Mouse (Mus musculus): ENCODE results near the gene Sycp3. TPM values are rescaled to one million over a fixed set of nuclear protein-coding genes. Genes with fewer than 3 reads are reported as not detected.

Gene Sycp3
- 0.33 and 0.34 TPM in 2 replicates for polyA plus RNA-seq (2016; fragmentation: Nextera tagmentation; extraction: Ambion mirVana)

- ATAC-seq (ENCODE audit: insufficient number of reproducible peaks, insufficient read depth, low FRiP score, low TSS enrichment): 0 out of 2 replicates have a peak, but pooled peaks have one; percentile 41
- Histone ChIP-seq H3K4me2 (replicated peaks) (no peak within 1 kb of the TSS), H3K9ac (no peak within 1 kb of the TSS), H3K27ac (no peak within 1 kb of the TSS), H3K27me3 (no peaks in the 10 kb centered on the region), H3K4me1 (no peaks in the 10 kb centered on the region), H3K36me3 (no peaks in the 10 kb centered on the region), H3K4me3 (no peak within 1 kb of the TSS), H3K9me3 (no peaks in the 10 kb centered on the region)
- 85% methylated on average over 33 of the region's 33 CpGs for WGBS
These were observed at the start of gene Sycp3 for GRCm38 (mm10) chr10:88459502-88459992. Gene Sycp3 (plus strand): TSS chr10:88459569.

DNA sequence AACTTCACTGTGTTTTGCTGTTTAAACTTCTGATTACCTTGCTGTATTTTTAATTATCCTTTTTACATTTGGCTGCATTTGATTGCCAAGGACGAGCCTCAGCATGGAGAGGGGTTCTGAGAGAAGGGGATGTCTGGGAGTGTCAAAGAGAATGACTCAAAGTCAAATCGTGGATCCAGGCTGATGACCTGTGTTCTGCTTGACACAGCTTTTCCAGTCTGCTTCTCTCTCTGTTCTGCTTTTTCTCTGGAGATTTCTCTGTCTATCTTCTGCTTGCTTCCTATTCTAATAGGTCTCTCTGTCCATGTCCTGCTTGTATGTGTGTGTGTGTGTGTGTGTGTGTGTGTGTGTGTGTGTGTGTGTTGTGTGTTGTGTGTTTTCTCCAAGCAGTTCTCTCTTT, 49.6 kb upstream of the Sycp3 start:
- WGBS: 68% methylated on average over 2 of the region's 2 CpGs

GRCm38 (mm10) chr10:88412290-88412995, 46.9 kb upstream of the Sycp3 start:
- Histone ChIP-seq H3K4me3 (no peak overlapping the region), H3K9ac (no peak overlapping the region), H3K4me1 (no peaks in the 10 kb centered on the region), H3K27ac (no peak overlapping the region), H3K9me3 (no peaks in the 10 kb centered on the region), H3K4me2 (replicated peaks) (no peak overlapping the region), H3K27me3 (no peaks in the 10 kb centered on the region), H3K36me3 (no peaks in the 10 kb centered on the region; the same call in 1 of the 2 replicates)
- ATAC-seq (ENCODE audit: insufficient number of reproducible peaks, insufficient read depth, low FRiP score, low TSS enrichment): no peak
- 82% methylated on average over 17 of the region's 17 CpGs for WGBS

More for the DNA sequence above, 49.6 kb upstream of the Sycp3 start:
- H3K27me3 ChIP-seq: no peaks in the 10 kb centered on the region
- no peaks in the 10 kb centered on the region for H3K4me1 ChIP-seq
- H3K4me2 ChIP-seq (replicated peaks): no peak overlapping the region
- H3K36me3 ChIP-seq: no peaks in the 10 kb centered on the region
- no peak overlapping the region for H3K27ac ChIP-seq
- no peak overlapping the region for H3K9ac ChIP-seq
- no peak overlapping the region for H3K4me3 ChIP-seq
- no peak for ATAC-seq (ENCODE audit: insufficient number of reproducible peaks, insufficient read depth, low FRiP score, low TSS enrichment)
- no peaks in the 10 kb centered on the region for H3K9me3 ChIP-seq

DNA sequence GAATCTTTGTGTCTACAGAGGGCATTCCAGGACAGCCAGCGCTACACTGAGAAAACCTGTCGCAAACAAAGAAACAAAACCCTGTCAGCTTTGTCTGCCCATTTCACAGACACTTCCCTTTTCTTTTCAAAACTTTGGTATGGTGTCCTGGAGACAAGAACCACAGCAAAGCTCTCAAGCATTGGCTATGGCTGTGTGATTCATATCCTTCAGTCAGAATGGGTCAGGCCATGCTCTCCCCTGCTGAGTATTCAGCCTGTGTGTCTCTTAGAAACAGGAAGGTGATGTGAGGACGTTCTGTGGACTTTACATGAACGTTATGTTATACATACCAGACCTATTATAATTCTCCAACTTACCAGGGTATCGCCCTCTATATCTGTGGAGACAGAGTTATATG, 41.7 kb upstream of the Sycp3 start:
- no peaks in the 10 kb centered on the region for H3K9me3 ChIP-seq
- peaks cover 5% of the 10 kb centered on the region; the same call in 1 of the 2 replicates for H3K36me3 ChIP-seq
- no peak overlapping the region for H3K27ac ChIP-seq
- no peak overlapping the region for H3K4me2 ChIP-seq (replicated peaks)
- no peak overlapping the region for H3K4me3 ChIP-seq
- no peak for ATAC-seq (ENCODE audit: insufficient number of reproducible peaks, insufficient read depth, low FRiP score, low TSS enrichment)
- no peaks in the 10 kb centered on the region for H3K4me1 ChIP-seq
- H3K27me3 ChIP-seq: no peaks in the 10 kb centered on the region
- no peak overlapping the region for H3K9ac ChIP-seq
- 90% methylated on average over 5 of the region's 5 CpGs for WGBS

- Histone ChIP-seq H3K4me3 (no peak overlapping the region), H3K9me3 (no peaks in the 10 kb centered on the region), H3K4me1 (no peaks in the 10 kb centered on the region), H3K4me2 (replicated peaks) (no peak overlapping the region), H3K27ac (no peak overlapping the region), H3K9ac (no peak overlapping the region), H3K27me3 (no peaks in the 10 kb centered on the region), H3K36me3 (peaks cover 5% of the 10 kb centered on the region; the same call in 1 of the 2 replicates)
- 63% methylated on average over 11 of the region's 11 CpGs for WGBS
- ATAC-seq (ENCODE audit: insufficient number of reproducible peaks, insufficient read depth, low FRiP score, low TSS enrichment): no peak
These were observed 39.2 kb upstream of the Sycp3 start for GRCm38 (mm10) chr10:88420141-88420541.

DNA sequence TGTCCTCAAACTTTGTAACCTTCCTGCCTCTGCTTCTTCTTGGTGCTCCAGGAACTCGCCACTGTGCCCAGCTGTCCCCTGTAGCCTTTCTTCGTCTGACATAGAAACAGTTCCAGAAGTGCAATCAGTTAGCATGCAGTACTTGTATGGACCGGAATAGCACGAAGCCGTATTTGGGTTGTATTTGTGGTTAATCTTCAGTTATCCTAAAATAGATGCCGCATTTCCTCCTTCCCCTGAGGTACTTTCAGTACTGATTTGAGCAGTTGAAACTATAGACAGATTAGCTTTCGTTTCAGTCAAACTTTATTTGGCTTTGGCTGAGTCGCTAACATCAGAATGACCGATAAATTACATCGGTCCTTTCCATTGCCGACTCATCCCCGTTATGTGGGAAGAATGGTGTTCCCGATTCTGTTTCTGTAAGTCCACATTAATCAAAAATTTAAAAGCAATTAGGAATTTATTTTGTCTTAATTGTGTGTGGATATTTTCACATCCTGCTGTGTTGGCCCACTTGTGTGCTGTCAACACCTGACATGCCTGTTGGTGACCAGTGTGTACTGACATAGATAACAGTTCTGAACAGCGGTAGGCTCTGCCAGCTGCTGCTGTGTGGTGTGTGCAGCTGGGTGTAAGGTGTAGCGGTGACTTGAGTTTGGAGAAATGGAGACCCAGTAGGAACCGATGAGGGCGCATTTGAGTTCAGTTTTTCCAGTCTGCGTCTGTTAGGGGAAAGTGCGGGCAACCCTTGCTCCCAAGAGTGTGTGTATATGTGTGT, 38.5 kb upstream of the Sycp3 start:
- Histone ChIP-seq H3K36me3 (peaks cover 5% of the 10 kb centered on the region; the same call in 1 of the 2 replicates), H3K27me3 (no peaks in the 10 kb centered on the region), H3K4me1 (no peaks in the 10 kb centered on the region), H3K4me3 (no peak overlapping the region), H3K27ac (no peak overlapping the region), H3K4me2 (replicated peaks) (no peak overlapping the region), H3K9ac (no peak overlapping the region), H3K9me3 (no peaks in the 10 kb centered on the region)
- 93% methylated on average over 19 of the region's 19 CpGs for WGBS
- no peak for ATAC-seq (ENCODE audit: insufficient number of reproducible peaks, insufficient read depth, low FRiP score, low TSS enrichment)

- H3K4me1 ChIP-seq: no peaks in the 10 kb centered on the region
- no peak overlapping the region for H3K9ac ChIP-seq
- no peaks in the 10 kb centered on the region for H3K9me3 ChIP-seq
- ATAC-seq (ENCODE audit: insufficient number of reproducible peaks, insufficient read depth, low FRiP score, low TSS enrichment): peak; percentile 64; the same call in 1 of the 2 replicates
- H3K4me2 ChIP-seq (replicated peaks): no peak overlapping the region
- no peaks in the 10 kb centered on the region for H3K27me3 ChIP-seq
- peaks cover 7% of the 10 kb centered on the region; the same call in 1 of the 2 replicates for H3K36me3 ChIP-seq
- no peak overlapping the region for H3K27ac ChIP-seq
- WGBS: 89% methylated on average over 2 of the region's 2 CpGs
- no peak overlapping the region for H3K4me3 ChIP-seq
These were observed 33.1 kb upstream of the Sycp3 start for GRCm38 (mm10) chr10:88426158-88426816.

GRCm38 (mm10) chr10:88426896-88427295, 32.5 kb upstream of the Sycp3 start:
- Histone ChIP-seq H3K9me3 (no peaks in the 10 kb centered on the region), H3K4me2 (replicated peaks) (no peak overlapping the region), H3K4me3 (no peak overlapping the region), H3K36me3 (peaks cover 9% of the 10 kb centered on the region; the same call in 1 of the 2 replicates), H3K27ac (no peak overlapping the region), H3K4me1 (no peaks in the 10 kb centered on the region), H3K9ac (no peak overlapping the region), H3K27me3 (no peaks in the 10 kb centered on the region)
- ATAC-seq (ENCODE audit: insufficient number of reproducible peaks, insufficient read depth, low FRiP score, low TSS enrichment): no peak
- WGBS: 56% methylated on average over 5 of the region's 5 CpGs

DNA sequence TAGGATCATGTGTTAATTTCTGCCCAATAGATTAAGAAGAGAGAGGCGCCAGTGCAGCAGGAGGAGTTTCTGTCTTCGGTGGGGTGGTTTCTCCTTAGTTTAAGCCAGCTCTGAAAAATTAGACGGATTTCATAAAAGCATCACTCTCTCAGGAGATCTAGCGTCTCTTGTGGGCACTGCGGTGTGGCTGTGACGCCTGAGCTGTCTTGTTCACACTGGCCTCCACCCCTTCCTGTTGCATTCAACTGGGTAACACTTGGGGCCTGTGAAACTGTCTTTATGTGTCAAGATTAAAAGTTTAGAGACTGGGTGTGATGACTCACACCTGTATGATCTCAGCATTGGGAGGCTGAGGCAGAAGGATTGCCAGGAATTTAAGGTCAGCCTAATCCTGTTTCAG, 31.4 kb upstream of the Sycp3 start:
- H3K4me2 ChIP-seq (replicated peaks): no peak overlapping the region
- no peak for ATAC-seq (ENCODE audit: insufficient number of reproducible peaks, insufficient read depth, low FRiP score, low TSS enrichment)
- H3K4me3 ChIP-seq: no peak overlapping the region
- H3K9ac ChIP-seq: no peak overlapping the region
- H3K4me1 ChIP-seq: no peaks in the 10 kb centered on the region
- H3K27ac ChIP-seq: no peak overlapping the region
- H3K27me3 ChIP-seq: no peaks in the 10 kb centered on the region
- WGBS: 90% methylated on average over 6 of the region's 6 CpGs
- H3K36me3 ChIP-seq: peaks cover 9% of the 10 kb centered on the region; the same call in 1 of the 2 replicates
- no peaks in the 10 kb centered on the region for H3K9me3 ChIP-seq

DNA sequence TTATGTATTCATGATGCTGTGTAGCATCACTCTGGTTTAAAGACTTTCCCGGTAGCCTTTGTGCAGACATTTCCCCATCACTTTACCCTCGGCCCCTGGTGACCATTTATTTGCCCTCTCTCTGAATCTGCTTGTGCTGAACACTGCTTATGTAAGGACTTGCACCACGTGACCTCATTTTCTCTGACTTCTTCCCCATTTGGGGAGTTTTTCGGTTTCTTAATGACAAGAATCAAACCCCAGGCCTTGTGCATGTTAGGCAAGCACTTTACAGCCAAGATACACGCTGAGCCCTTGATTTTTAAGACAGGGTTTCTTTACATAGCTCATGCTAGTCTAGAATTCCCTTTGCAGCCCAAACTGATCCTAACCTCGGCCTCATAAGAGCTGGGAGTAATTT, 18.1 kb upstream of the Sycp3 start:
- Histone ChIP-seq H3K27me3 (no peaks in the 10 kb centered on the region), H3K4me1 (no peaks in the 10 kb centered on the region), H3K4me2 (replicated peaks) (no peak overlapping the region), H3K36me3 (peaks cover 32% of the 10 kb centered on the region), H3K9me3 (no peaks in the 10 kb centered on the region), H3K27ac (no peak overlapping the region), H3K9ac (no peak overlapping the region), H3K4me3 (no peak overlapping the region)
- WGBS: 87% methylated on average over 6 of the region's 6 CpGs
- no peak for ATAC-seq (ENCODE audit: insufficient number of reproducible peaks, insufficient read depth, low FRiP score, low TSS enrichment)

- Histone ChIP-seq H3K9ac (no peak overlapping the region), H3K4me3 (no peak overlapping the region), H3K36me3 (no peaks in the 10 kb centered on the region), H3K27ac (no peak overlapping the region), H3K9me3 (no peaks in the 10 kb centered on the region), H3K27me3 (no peaks in the 10 kb centered on the region), H3K4me2 (replicated peaks) (no peak overlapping the region), H3K4me1 (no peaks in the 10 kb centered on the region)
- 90% methylated on average over 2 of the region's 2 CpGs for WGBS
- no peak for ATAC-seq (ENCODE audit: insufficient number of reproducible peaks, insufficient read depth, low FRiP score, low TSS enrichment)
These were observed 8.1 kb upstream of the Sycp3 start for GRCm38 (mm10) chr10:88451221-88451620.

Measured in embryonic facial prominence, embryonic 12.5 days (tissue).